Mouse (Mus musculus): ENCODE data around the gene Exd2. TPM values are rescaled to one million over a fixed set of nuclear protein-coding genes. Genes with fewer than 3 reads are reported as not detected.

Exd2 gene
- total RNA-seq, 2 experiments from 2014 or later, result 93.9 to 147 TPM

DNA sequence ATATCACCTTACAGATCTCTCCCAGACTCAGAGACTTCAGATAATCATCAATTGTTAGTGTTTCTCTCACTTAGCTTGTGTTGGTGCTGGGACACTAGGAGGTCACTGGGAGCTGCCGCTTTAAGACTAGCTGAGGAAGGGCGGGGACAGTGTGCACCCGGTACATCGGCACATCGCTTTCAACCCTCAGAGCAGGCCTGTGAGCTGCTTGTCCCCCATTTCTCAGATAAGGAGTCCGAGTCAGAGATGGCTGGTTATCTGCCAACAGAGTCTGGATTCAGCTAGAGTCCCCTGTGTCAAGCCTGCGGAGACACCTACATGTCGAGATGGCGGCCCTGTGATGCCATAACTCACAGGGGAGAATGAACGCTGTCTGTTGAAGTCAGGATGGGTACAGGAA is 68.7 kb downstream of the Exd2 start:
- DNase-seq (ENCODE audit: low spot score in 2 of 2), result no peak
- intact Hi-C loops (cut with DNase I), result no loop called here

DNA sequence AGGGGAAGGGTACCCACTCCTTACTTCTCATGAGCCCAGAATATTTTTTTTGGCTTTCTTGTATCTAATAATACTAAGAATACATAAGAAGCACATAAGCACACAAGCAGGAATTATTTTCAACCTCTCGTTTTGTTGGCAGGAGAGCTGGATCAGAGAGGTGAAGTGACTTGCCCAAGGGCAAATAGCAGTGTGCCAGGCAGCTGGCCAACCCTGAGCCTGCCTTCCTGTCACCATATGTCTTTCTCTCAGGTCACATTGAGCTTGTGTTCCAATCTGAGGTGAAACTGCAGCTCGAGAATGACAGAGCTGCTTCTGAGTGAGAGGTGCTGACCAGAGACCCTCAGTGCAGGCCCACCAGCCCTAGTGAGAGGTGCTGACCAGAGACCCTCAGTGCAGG is 71.0 kb downstream of the Exd2 start:
- DNase-seq (ENCODE audit: low spot score in 2 of 2), result no peak
- intact Hi-C loops (cut with DNase I), result no loop called here

DNA sequence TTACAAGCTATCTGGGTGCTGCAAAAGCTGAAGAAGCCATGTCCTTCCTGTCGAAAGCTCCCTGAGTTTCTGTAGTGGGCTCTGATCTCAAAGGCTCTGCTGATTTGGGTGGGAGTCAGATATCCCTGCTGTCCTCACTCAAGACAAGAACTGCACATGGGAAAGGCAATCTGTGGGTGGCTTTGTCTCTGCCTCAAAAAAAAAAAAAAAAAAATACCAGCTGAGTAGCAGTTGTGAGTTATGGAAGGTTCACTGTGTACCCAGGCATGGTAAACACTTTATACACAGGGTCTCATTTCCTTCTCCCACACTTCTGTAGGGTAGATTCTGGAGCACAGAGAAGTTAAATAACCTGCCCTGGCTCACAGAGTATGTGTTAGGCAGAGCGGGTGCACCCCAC is 74.4 kb downstream of the Exd2 start:
- DNase-seq (ENCODE audit: low spot score in 2 of 2), result no peak

DNA sequence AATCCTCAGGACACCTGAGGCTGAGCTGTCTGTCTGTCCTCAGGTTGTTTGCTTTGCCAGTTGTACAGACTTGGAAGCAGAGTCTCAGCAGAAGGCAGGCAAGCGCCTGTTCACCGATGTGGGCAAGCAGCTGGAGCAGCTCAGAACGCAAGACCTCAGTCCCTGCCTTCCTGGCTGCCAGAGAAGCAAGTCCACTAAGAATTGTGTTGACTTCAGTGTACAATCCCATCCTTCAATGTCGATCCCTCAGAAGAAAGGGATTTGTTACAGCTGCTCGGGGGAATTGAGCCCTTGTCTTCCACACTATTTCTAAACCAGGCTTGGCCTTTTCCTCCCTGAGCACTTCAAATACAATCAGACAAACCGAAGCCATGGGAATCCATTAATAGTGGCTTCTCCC is 75.4 kb downstream of the Exd2 start:
- no peak for DNase-seq (ENCODE audit: low spot score in 2 of 2)
- intact Hi-C loops (cut with DNase I), result no loop called here

More for the DNA sequence above, 74.4 kb downstream of the Exd2 start:
- intact Hi-C loops (cut with DNase I), result no loop called here

DNA sequence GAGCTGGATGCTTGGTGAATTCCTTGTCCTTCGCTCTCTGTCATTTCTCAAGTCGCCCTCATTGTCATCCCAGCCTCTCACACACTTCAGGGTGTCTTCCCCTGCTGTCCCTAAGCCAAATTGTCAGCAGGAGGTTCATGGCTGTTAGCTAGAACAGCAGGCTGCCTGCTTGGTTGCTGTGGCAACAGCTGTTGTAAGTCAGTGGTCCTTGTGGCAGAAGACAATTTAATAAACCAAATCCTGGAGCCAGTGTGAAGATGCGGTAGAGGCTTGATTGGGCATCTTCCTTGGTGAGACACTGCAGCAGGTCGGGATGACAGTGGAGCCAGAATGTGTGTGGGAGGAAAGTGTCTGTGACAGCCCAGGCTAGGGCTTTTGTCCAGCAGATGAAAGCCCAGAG is 82.4 kb downstream of the Exd2 start:
- DNase-seq (ENCODE audit: low spot score in 2 of 2), result peak in 1 of 2 experiments; percentile 26
- intact Hi-C loops (cut with DNase I), result no loop called here

DNA sequence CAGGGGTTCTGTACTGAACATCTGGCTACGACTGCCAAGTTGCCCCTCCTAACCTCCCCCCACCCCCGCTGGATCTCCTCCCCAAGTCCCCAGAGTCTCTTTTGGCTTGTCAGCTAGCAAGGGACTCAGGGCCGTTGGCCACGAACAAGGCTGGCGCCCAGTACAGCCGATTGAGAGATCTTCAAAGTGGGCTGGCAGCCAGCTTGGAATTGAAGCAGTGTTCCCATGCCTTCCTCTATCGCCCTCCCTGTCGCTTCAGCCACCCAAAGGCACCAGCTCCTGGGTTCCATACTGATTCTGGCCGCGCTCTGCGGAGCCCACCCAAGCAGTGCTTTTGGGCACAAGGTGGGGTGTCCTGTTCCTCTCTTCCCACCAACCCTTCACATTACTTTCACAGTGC is 86.8 kb downstream of the Exd2 start:
- intact Hi-C loops (cut with DNase I), result no loop called here
- DNase-seq (ENCODE audit: low spot score in 2 of 2), result no peak

Other genes starting within 250 kb of the Exd2 start
- gene Actn1, start 202.7 kb upstream of the Exd2 start, total RNA-seq (2021), result 100 to 1,000 TPM; 106 to 146 TPM
- gene Dcaf5, start 26.5 kb upstream of the Exd2 start, total RNA-seq (2021), result 10 to 100 TPM; 75.4 to 86.9 TPM
- gene Galnt16, start 55.2 kb downstream of the Exd2 start, total RNA-seq (2021), result 10 to 100 TPM; 85.7 to 87.4 TPM
- 10 to 100 TPM; 36.7 to 37.6 TPM for gene Slc39a9, start 180.8 kb downstream of the Exd2 start, total RNA-seq (2021)
- 10 to 100 TPM; 35.8 to 37.8 TPM for gene Erh, start 181.2 kb downstream of the Exd2 start, total RNA-seq (2021)
- gene Plekhd1, start 229.5 kb downstream of the Exd2 start, total RNA-seq (2021), result 1 to 10 TPM; 2.1 to 2.8 TPM